9 mouse cellular contexts compared by ENCODE assay signal in the genomic region with DNA sequence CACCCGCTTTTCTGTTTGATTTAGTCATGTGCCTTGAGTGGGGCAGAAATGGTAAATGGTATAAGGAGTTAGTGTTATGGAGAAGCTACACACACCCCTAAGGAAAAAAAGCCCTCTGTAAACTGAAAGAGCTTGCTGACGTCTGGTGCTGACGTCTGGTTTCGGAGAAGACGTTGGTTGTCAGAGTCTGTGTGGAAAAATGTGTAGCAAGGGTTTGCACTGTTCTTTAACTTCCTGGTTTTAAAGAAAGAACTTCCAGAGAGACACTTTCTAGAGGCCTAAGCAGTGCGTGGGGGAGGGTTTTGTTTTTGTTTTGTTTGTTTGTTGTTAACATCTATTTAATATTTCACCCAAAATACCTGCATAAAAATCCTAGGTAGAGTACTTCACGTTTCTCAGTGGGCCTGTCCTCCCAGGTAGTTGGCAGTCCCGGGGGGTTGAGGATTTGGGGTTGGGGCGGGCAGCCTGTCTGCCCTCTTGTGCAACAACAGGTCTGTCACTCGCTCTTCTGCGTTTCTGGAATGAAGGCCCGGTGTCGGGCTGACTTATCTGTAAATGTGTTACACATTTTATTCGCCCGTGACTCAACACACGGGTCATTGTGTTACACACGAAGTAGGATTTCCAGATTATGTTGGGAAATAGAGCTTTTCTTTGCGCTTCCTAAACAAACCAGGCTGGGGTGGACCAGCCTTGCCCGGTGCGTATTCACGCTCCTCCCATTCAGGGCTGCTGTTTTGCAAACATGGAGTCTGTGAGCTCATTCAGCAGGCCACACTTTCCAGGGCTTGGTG. TPM values are rescaled to one million over a fixed set of nuclear protein-coding genes. Genes with fewer than 3 reads are reported as not detected.
DNase-seq lines count a peak whose midpoint lies in the region; ATAC-seq lines count a peak whose summit lies in the region.
"Had no signal": no experiment of that assay in that cellular context is flagged by ENCODE, and none has a peak within 500 bp of the region (broad histone marks: within the 10 kb centered on the region; RNA-seq: fewer than 3 reads in every experiment).

No protein-coding gene starts in this region.

- H3K9ac ChIP-seq in kidney, embryonic 16.5 days (replicated peaks; ENCODE audit: low read length) = peak overlapping the region; percentile 39; the same call in 1 of the 2 replicates

- no peaks in the 10 kb centered on the region for H3K27me3 ChIP-seq in heart, embryonic 10.5 days (ENCODE audit: insufficient read depth, poor library complexity, severe bottlenecking)
- H3K27me3 ChIP-seq in kidney, embryonic 16.5 days (ENCODE audit: insufficient read depth, low read length) = no peaks in the 10 kb centered on the region

- intact Hi-C loops in heart, postnatal 14 days (cut with DNase I) = loop anchor here (5.0 kb wide), 1 partner anchor 39 kb away; no protein-coding TSS in a partner anchor

- DNase-seq in heart, embryonic 10.5 days (ENCODE audit: low spot score) = no peak
- no peak for DNase-seq in heart, postnatal 14 days
- DNase-seq in adipocyte (ENCODE audit: low spot score) = peak; percentile 31
- DNase-seq in lung, postnatal 36 days = peak; percentile 59
- DNase-seq in layer of hippocampus, postnatal 14 days (ENCODE audit: low spot score in 2 of 2) = no peak
- DNase-seq in ovary, adult 18-20 months (ENCODE audit: low spot score) = no peak
- DNase-seq in layer of hippocampus, adult 11-12 months (ENCODE audit: low spot score) = no peak
- DNase-seq: layer of hippocampus, adult 9-11 months had no signal

- H3K4me3 ChIP-seq in heart, embryonic 10.5 days = no peak overlapping the region
- H3K4me3 ChIP-seq in kidney, embryonic 16.5 days (ENCODE audit: low read length) = peak overlapping the region; percentile 4; the same call in 1 of the 2 replicates

- peak overlapping the region; percentile 25 for H3K4me2 ChIP-seq in kidney, embryonic 16.5 days (replicated peaks; ENCODE audit: low read depth, low read length)

- 0 out of 2 replicates have a peak overlapping the region, but pooled peaks have one; percentile 42 for H3K27ac ChIP-seq in heart, embryonic 10.5 days
- H3K27ac ChIP-seq in kidney, embryonic 16.5 days (ENCODE audit: low read length) = peak overlapping the region; percentile 63

- H3K36me3 ChIP-seq in heart, embryonic 10.5 days = peaks cover 56% of the 10 kb centered on the region
- H3K36me3 ChIP-seq in kidney, embryonic 16.5 days (ENCODE audit: insufficient read depth, low read length) = peaks cover 44% of the 10 kb centered on the region

- H3K4me1 ChIP-seq in heart, embryonic 10.5 days = peaks cover 24% of the 10 kb centered on the region
- peaks cover 37% of the 10 kb centered on the region for H3K4me1 ChIP-seq in kidney, embryonic 16.5 days (ENCODE audit: insufficient read depth, low read length)

- 73% methylated on average over 21 of the region's 21 CpGs for WGBS in heart, embryonic 10.5 days
- WGBS in kidney, embryonic 16.5 days = 62% methylated on average over 21 of the region's 21 CpGs

- ATAC-seq in kidney, embryonic 16.5 days (ENCODE audit: low FRiP score, low TSS enrichment) = no peak

- H3K9me3 ChIP-seq in heart, embryonic 10.5 days = no peaks in the 10 kb centered on the region
- H3K9me3 ChIP-seq in kidney, embryonic 16.5 days (ENCODE audit: low read length) = no peaks in the 10 kb centered on the region

RNA-seq across cellular contexts. Expression of a gene that starts 6.5 kb away (rescaled TPM):
- polyA plus RNA-seq in heart, embryonic 10.5 days (2016; fragmentation: Nextera tagmentation; extraction: Ambion mirVana) = 38.5 and 41.0 TPM in 2 replicates
- 100 to 1,000 TPM in 1 of 2 experiments, 10 to 100 TPM in 1; 100.0 to 103 TPM for total RNA-seq in heart, postnatal 14 days (2021)
- 69.3 and 72.7 TPM in 2 replicates for polyA plus RNA-seq in kidney, embryonic 16.5 days (2015; fragmentation: Nextera tagmentation; extraction: Ambion mirVana)
- 10 to 100 TPM; 42.9 to 49.5 TPM for total RNA-seq in layer of hippocampus, postnatal 14 days (2021)

Comparison
In these comparisons a context has a peak if more than half of its experiments do, and no peak if none do; other contexts are left out.
1. DNase-seq: peak in adipocyte (single experiment) and lung, postnatal 36 days (single experiment); none in heart, embryonic 10.5 days (single experiment), heart, postnatal 14 days (0 of 2), layer of hippocampus, postnatal 14 days (0 of 2), ovary, adult 18-20 months (single experiment) and layer of hippocampus, adult 11-12 months (single experiment).